Mouse (Mus musculus) heart, adult 2 months (tissue): ENCODE measurements at regions not wholly inside any gene's neighbourhood (a gene's known extent, or its start where the extent isn't known, plus 50 kb on each side); places are given as distances from the start of the nearest gene placed in this dataset.

Experiments
- DNase-seq, 2 experiments: peaks; one replicate each; pipeline ENCODE4 v3.0.0; 2021
- H3K27ac ChIP-seq: fragments of 200-600 bp; 2 replicates; pipeline ENCODE4 v1.8.1; 2022
- H3K27me3 ChIP-seq: fragments of 200-500 bp; 2 replicates; pipeline ENCODE4 v1.6.1; 2012; ENCODE audit warnings: mild to moderate bottlenecking, low read length, inconsistent platforms, mixed read lengths; ENCODE audit not compliant: control insufficient read depth, insufficient read depth
- H3K36me3 ChIP-seq: fragments of 200-500 bp; 2 replicates; pipeline ENCODE4 v1.6.1; 2012; ENCODE audit warnings: low read length, inconsistent platforms; ENCODE audit not compliant: control insufficient read depth, insufficient read depth
- H3K4me1 ChIP-seq: fragments of 200-500 bp; 2 replicates; pipeline ENCODE4 v1.6.1; 2011; ENCODE audit warnings: low read length; ENCODE audit not compliant: control insufficient read depth, insufficient read depth
- H3K4me3 ChIP-seq: fragments of 200-600 bp; 2 replicates; pipeline ENCODE4 v1.8.1; 2022
- H3K79me2 ChIP-seq: fragments of 200-500 bp; replicated peaks from 2 replicates; pipeline ENCODE4 v1.6.1; 2012; ENCODE audit warnings: mild to moderate bottlenecking, inconsistent platforms, low read length, moderate library complexity, mixed read lengths; ENCODE audit not compliant: control insufficient read depth, insufficient read depth
- H3K9ac ChIP-seq: fragments of 200-500 bp; 2 replicates; pipeline ENCODE4 v1.6.1; 2012; ENCODE audit warnings: low read depth, mild to moderate bottlenecking, control low read depth, inconsistent platforms, low read length, mixed read lengths
- CTCF ChIP-seq: fragments of 200-600 bp; IDR thresholded peaks from 2 replicates; pipeline ENCODE4 v1.8.1; 2022; ENCODE audit warnings: antibody characterized with exemption, mild to moderate bottlenecking, moderate library complexity
- EP300 ChIP-seq: fragments of 200-500 bp; IDR thresholded peaks from 2 replicates; pipeline ENCODE4 v1.6.1; 2011; ENCODE audit warnings: low read depth, low read length, control low read depth; ENCODE audit not compliant: insufficient read depth
- POLR2A ChIP-seq: fragments of 200-500 bp; IDR thresholded peaks from 2 replicates; pipeline ENCODE4 v1.6.1; 2011; ENCODE audit warnings: mild to moderate bottlenecking, low read depth, low read length, control low read depth; ENCODE audit not compliant: insufficient read depth
- WGBS: fragments of 180-500 bp; shearing (Covaris S2); methylation state at CpG from one replicate; pipeline ENCODE4 v1.1.7; 2018; 5-methylcytosine and 5-hydroxymethylcytosine counted together
- intact Hi-C: fragments of 180-260 bp; cut with DNase I; formaldehyde crosslinking; loops from one replicate; pipeline ENCODE4 v1.15.1; 2025

- intact Hi-C loops, result no loop called here
- Histone ChIP-seq H3K36me3 (no peaks in the 10 kb centered on the region), H3K27ac (no peak overlapping the region), H3K4me3 (no peak overlapping the region), H3K79me2 (no peaks in the 10 kb centered on the region), H3K27me3 (no peaks in the 10 kb centered on the region), H3K4me1 (no peaks in the 10 kb centered on the region), H3K9ac (no peak overlapping the region)
- 48% methylated on average over 6 of the region's 6 CpGs for WGBS
- no peak for TF ChIP-seq CTCF
- TF ChIP-seq EP300, result no peak
- TF ChIP-seq POLR2A, result no peak
- DNase-seq, result no peak
Measured at GRCm38 (mm10) chr14:58538135-58538534, 467.8 kb downstream of the Fgf9 start.

- H3K9ac ChIP-seq, result no peak overlapping the region
- H3K27ac ChIP-seq, result no peak overlapping the region
- peaks cover 4% of the 10 kb centered on the region for H3K4me1 ChIP-seq
- H3K79me2 ChIP-seq, result no peaks in the 10 kb centered on the region
- intact Hi-C loops, result loop anchor here (5.0 kb wide), 1 partner anchor 439 kb away; no protein-coding TSS in a partner anchor
- H3K36me3 ChIP-seq, result no peaks in the 10 kb centered on the region
- H3K27me3 ChIP-seq, result no peaks in the 10 kb centered on the region
- no peak for DNase-seq
- no peak overlapping the region for H3K4me3 ChIP-seq
- 23% methylated on average over 5 of the region's 5 CpGs for WGBS
- TF ChIP-seq CTCF (no peak), EP300 (no peak), POLR2A (no peak)
Measured at GRCm38 (mm10) chr14:58520976-58521549, 450.7 kb downstream of the Fgf9 start.

- WGBS, result 67% methylated on average over 5 of the region's 5 CpGs
- intact Hi-C loops, result loop anchor here (5.0 kb wide), 1 partner anchor 438 kb away; no protein-coding TSS in a partner anchor
Measured at GRCm38 (mm10) chr14:58520384-58520783, 450.0 kb downstream of the Fgf9 start.

GRCm38 (mm10) chr14:58519086-58519485 is 448.7 kb downstream of the Fgf9 start:
- WGBS, result 80% methylated on average over 1 of the region's 1 CpGs

More at GRCm38 (mm10) chr14:58520384-58520783, 450.0 kb downstream of the Fgf9 start:
- no peaks in the 10 kb centered on the region for H3K36me3 ChIP-seq
- no peak for TF ChIP-seq EP300
- no peak for TF ChIP-seq CTCF
- no peak for TF ChIP-seq POLR2A
- peaks cover 4% of the 10 kb centered on the region for H3K4me1 ChIP-seq
- H3K4me3 ChIP-seq, result no peak overlapping the region
- DNase-seq, result no peak
- no peak overlapping the region for H3K27ac ChIP-seq
- H3K27me3 ChIP-seq, result no peaks in the 10 kb centered on the region
- no peak overlapping the region for H3K9ac ChIP-seq
- no peaks in the 10 kb centered on the region for H3K79me2 ChIP-seq

GRCm38 (mm10) chr14:58516543-58516942 is 446.2 kb downstream of the Fgf9 start:
- H3K4me1 ChIP-seq, result peaks cover 4% of the 10 kb centered on the region
- H3K9ac ChIP-seq, result no peak overlapping the region
- H3K36me3 ChIP-seq, result no peaks in the 10 kb centered on the region
- intact Hi-C loops, result no loop called here
- no peak overlapping the region for H3K27ac ChIP-seq
- 61% methylated on average over 4 of the region's 4 CpGs for WGBS
- no peaks in the 10 kb centered on the region for H3K79me2 ChIP-seq
- H3K4me3 ChIP-seq, result no peak overlapping the region
- DNase-seq, result no peak
- TF ChIP-seq POLR2A (no peak), EP300 (no peak), CTCF (no peak)
- no peaks in the 10 kb centered on the region for H3K27me3 ChIP-seq

More at GRCm38 (mm10) chr14:58519086-58519485, 448.7 kb downstream of the Fgf9 start:
- Histone ChIP-seq H3K9ac (no peak overlapping the region), H3K27ac (no peak overlapping the region), H3K27me3 (no peaks in the 10 kb centered on the region), H3K36me3 (no peaks in the 10 kb centered on the region), H3K4me1 (peaks cover 4% of the 10 kb centered on the region), H3K4me3 (no peak overlapping the region), H3K79me2 (no peaks in the 10 kb centered on the region)
- DNase-seq, result no peak
- TF ChIP-seq EP300 (no peak), CTCF (no peak), POLR2A (no peak)
- intact Hi-C loops, result no loop called here

- Histone ChIP-seq H3K36me3 (no peaks in the 10 kb centered on the region), H3K79me2 (no peaks in the 10 kb centered on the region), H3K4me3 (no peak overlapping the region), H3K9ac (no peak overlapping the region), H3K4me1 (no peaks in the 10 kb centered on the region; the same call in 1 of the 2 replicates), H3K27me3 (no peaks in the 10 kb centered on the region), H3K27ac (no peak overlapping the region)
- 93% methylated on average over 6 of the region's 6 CpGs for WGBS
- TF ChIP-seq POLR2A, result no peak
- no peak for TF ChIP-seq CTCF
- no peak for TF ChIP-seq EP300
- intact Hi-C loops, result no loop called here
- no peak for DNase-seq
Measured at GRCm38 (mm10) chr14:58512177-58512576, 441.8 kb downstream of the Fgf9 start.

- Histone ChIP-seq H3K9ac (no peak overlapping the region), H3K27me3 (no peaks in the 10 kb centered on the region), H3K4me1 (no peaks in the 10 kb centered on the region; the same call in 1 of the 2 replicates), H3K27ac (no peak overlapping the region), H3K36me3 (no peaks in the 10 kb centered on the region), H3K4me3 (no peak overlapping the region), H3K79me2 (no peaks in the 10 kb centered on the region)
- intact Hi-C loops, result no loop called here
- peak in 1 of 2 experiments; percentile 25 for DNase-seq
- no peak for TF ChIP-seq EP300
- no peak for TF ChIP-seq CTCF
- TF ChIP-seq POLR2A, result no peak
- 28% methylated on average over 4 of the region's 4 CpGs for whole genome bisulfite sequencing
Measured at GRCm38 (mm10) chr14:58511571-58511985, 441.2 kb downstream of the Fgf9 start.
